Mouse (Mus musculus) right cerebral cortex, postnatal 4 days (tissue): ENCODE results near the gene Adamtsl1.

Source experiments
- DNase-seq: peaks from one replicate; pipeline ENCODE4 v3.0.0-alpha.2; 2022

Adamtsl1 gene

DNA sequence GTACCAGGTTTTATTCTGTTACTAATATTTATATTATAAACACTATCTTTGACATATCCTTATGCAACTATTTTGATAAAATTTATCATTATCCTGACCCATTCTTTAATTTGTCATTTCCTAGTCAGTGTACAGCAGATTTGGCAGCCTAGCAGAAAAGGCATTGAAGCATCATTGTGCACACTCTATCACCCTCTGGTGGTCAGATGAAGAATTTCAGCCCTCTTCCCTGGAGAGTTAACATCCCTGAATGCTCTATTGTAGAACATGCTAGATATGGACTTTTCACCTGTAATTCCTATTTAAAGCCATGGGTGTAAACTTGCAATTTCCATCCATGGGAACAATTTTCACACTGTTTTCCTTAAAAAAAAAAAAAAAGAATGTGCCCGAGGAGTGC lies 305.2 kb downstream of the Adamtsl1 start:
- DNase-seq, result peak; percentile 25

DNA sequence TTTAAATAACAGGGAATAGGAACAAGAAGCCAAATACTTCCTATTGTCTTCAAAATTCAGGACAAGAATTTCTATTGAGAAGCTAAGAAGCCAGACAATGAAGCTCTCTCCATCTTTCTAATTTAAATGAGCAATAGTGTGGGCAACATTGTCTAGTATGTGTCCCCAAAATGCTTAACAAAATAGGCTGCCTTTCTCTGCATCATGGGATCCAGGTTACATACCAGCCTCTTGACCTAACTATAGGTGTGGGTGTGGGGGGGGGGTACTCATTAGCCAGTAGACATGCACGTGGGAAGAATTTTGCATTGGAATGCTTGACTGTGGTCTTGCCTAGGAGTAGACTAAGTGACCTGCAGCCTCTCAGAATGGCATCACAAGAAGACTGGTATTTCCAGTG lies 305.9 kb downstream of the Adamtsl1 start:
- DNase-seq, result no peak

DNA sequence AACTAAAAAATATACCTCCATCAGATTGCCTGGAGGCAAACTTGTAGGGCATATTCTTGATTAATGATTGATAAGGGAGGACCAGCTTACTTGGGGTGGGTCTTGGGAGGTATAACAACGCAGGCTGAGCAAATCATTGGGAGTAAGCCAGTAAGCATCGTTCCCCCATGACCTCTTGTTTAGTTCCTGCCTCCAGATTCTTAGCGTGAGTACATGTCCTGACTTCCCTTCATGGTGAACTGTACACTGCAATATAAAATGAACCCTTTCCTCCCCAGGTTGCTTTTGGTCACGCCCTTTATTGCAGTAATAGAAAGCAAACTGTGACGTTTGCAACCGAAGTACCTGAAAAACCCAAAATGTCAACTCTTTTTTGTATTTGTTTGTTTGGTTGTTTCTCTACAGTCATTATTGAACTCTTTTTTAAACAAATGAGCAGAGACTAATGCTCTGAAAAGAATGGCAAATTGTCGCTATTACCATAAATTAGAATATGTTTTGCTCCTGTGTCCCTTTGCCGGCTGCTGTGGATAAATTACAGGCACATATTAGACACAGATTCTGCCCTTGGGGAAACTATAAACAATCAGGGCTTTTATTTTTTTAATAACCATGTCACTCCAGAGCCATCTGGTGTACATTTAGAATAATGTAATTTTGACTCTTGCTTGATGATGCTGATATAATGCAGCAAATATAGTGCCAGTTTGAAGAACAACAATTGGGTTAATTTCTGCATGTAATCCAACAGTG lies 310.2 kb downstream of the Adamtsl1 start:
- DNase-seq, result no peak

DNA sequence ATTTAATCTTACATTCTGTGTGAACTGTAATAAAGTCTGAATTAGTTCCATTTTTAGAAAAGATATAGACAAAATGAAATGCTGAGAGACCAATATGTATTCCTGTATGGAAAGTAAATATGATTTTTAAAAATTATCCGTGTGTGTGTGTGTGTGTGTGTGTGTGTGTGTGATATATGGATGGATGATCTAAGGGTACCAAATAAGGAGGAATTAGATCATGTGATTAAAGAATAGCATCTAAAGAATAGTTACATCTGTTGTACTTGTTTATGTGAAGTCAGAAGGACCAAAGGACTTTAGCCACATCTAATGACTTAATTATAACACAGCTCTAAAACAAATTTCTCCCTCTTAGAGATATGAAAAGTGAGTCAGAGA lies 310.7 kb downstream of the Adamtsl1 start:
- DNase-seq, result no peak

DNA sequence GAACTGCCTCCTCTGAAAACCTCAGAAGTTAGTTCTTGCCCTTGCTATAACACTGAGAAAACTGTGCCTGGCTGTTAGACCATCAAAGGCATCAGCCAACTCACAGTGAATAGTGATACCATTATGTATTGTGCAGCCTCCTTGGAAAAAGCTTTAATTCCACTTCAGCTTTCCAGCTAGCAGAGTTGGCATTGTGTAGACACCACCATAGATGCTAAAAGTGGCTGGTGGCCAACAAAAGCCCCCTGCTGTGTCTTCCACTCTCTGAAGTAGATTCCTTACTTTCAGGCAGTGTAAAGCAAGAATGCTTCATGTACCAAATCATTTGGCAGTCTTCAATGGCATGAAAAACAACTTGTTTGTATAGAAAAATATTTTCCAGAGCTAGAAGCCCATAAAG lies 323.1 kb downstream of the Adamtsl1 start:
- DNase-seq, result peak; percentile 47

DNA sequence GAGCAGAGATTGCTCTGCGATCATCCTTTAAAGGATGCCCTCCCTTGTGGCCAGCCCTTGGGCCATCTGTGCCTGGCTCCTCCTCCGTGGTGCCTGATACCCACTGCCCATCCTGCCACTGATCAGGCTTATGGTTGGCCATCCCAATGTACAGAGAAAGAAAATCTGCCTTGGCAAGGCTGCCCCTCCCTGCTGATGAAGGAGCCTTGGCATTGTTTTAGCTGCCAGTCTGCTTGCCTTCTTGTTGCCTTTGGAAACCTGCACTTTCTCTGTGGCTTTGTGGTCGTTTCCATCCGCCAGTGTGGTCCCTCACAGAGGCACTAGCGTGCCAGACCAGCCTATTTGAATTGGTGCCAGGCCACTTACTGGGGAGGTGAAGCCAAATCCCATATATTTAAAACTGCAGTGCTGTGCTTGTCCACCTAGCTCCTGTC lies 323.6 kb downstream of the Adamtsl1 start:
- peak; percentile 28 for DNase-seq

DNA sequence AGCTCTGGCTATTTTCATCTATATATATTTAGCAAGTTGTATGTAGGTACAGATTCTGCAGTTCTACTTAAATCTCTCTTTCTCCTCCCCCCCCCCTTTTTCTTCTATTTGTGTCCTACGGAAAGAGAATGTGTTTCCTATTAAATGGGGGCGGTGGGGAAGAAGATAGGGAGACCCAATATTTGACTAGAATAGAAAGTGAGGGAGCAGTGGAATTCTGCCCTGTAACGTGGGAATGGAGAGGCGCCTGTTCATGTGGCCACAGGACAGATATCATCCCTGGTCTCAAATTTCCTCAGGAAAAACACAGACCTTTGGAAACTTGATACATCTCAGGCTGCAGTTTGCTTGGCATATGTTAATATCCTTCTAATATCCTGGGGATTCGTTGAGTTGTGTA lies 324.1 kb downstream of the Adamtsl1 start:
- DNase-seq, result no peak

DNA sequence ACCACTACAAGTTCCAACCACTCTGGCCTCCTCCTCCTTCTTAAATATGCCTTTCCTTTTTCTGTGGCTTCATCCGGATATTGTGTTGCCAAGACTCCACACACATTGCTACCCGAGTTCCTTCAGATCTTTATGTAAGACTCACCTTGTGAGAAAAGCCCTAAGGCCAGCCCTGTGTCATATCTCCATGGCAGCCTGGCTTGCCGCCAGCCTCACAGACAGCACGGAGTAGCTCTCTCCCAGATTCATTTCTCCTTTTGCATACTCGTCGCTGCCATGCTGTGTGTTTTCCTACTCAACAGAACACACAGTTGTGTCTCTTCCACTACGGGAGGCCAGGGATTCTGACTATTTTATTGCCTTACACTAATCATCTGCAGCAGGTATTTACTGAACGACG lies 328.1 kb downstream of the Adamtsl1 start:
- DNase-seq, result peak; percentile 49

DNA sequence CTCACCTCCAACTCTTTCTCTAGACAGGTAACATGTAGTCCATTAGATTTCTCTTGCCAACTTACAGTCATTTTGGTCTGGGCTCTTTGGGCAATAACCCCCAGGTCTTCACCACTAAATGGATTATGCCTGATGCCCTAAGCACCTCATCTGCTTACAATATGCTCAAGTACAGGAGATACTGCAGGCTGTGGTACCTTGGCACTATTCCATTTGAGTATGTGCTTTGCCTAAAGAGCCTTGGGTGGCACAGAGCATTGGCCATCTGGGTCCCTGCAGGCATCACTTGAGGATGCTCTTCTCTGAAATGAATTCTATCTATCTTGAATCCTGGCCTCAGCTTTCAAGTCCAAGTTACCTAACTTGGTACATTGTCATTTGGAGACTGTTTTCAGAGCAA lies 330.4 kb downstream of the Adamtsl1 start:
- no peak for DNase-seq

DNA sequence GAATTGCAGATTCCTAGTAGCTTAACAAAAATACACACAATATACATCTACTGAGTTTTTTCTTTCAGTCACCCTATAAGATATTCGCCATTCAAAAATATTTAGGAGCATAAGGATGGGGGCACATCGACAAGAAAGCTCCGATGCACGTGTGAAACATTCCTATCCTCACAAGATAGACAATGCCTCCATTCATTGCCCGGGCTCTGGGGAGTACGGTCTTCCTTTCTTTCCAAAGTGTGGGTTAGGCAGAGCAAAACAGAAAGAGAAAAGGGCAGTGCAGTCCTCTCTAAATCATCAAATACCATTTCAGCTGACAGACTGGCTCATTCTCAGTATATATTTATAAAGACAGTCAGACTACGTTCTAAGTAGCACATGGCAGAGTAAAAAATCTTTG lies 332.0 kb downstream of the Adamtsl1 start:
- DNase-seq, result no peak

DNA sequence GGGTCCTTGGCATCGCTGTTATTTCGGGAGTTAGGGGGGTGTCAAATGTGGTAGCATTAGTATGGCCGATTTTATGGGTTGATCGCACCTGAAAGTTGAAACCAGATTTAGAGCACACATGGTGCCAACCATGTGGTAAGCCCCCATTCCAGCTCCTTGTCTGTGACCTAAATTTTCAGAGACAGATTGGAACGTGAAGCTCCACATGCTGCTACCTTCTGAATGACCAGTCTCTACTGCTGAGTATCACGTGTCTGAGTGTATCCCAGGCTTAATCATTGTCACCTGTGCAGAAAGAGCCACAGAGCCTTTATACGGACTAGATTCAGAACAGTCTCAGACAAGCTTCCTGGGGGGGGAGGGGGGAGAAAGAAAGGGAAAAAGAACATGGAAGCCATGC lies 339.4 kb downstream of the Adamtsl1 start:
- DNase-seq, result no peak

DNA sequence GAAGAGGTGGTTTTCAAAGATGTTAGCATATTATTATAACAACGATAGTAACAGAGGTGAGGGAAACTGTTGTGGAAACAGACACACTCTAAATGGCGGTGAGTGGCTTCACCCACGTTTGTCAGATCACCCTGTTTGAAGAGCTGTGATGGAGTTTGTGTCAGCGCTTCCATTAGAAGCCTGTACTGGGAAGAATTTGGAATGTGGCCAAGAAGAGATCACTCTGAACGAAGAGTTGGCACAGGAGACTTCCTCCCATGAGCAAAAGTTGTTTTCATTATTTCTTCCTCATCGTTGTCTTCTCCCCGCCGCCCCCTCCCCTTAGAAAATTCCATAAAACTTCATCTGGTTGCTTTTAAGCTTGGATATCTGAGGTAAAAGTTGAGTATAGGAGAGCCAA lies 340.5 kb downstream of the Adamtsl1 start:
- no peak for DNase-seq

DNA sequence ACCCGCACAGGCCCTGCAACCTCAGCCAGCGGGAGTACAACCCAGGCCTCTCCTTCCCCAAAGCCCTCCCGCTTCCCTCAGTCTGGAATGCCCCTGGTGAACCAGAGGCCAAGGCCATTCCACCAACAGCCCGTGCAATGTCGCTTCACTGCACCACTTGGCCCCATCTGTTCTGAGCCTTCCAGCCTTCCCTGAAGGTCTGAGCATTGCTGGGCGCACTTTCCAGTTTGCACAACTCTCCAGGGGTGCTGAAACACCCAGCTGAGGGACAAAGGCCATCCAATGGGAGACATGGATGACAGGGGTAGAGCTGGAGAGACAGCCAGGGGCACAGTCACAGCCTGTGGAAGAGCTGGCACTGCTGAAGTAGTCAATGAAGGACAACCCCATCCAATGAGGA lies 365.4 kb downstream of the Adamtsl1 start:
- DNase-seq, result no peak

DNA sequence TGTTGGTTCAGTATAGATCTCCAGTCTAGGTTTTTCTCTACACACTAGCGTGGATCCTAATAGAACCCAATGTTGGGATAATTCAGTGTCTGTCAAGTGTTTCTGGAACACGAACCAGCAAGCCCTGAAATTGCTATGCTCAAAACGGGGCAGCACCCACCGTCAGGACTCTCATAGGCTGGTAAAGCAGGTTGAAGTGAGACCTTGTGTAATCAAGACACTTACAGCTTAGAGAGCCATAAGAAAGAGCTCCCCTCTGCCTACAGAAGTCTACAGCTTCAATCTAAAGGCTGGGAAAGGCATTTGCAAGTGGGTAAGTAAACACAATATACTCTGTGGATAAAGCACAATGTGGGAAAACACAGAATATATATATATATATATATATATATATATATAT lies 367.3 kb downstream of the Adamtsl1 start:
- DNase-seq, result no peak

DNA sequence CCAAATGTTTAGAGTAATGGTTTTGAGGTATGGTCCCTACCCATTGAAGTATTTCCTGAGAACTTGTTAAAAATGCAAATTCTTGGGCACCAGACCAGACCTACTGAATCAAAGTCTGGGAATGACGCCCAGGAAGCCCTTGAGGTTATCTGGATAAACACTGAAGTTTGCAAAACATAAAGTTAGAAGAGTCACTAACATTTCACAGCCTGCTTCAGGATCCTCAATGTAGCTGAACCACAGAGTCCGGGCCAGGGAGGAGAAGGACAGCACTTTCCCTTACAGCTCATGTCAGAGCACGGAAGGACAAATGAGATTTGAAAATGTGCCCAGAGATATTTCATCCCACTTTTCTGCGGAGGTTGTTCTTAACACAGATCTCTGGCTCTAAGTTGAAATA lies 370.1 kb downstream of the Adamtsl1 start:
- DNase-seq, result no peak

DNA sequence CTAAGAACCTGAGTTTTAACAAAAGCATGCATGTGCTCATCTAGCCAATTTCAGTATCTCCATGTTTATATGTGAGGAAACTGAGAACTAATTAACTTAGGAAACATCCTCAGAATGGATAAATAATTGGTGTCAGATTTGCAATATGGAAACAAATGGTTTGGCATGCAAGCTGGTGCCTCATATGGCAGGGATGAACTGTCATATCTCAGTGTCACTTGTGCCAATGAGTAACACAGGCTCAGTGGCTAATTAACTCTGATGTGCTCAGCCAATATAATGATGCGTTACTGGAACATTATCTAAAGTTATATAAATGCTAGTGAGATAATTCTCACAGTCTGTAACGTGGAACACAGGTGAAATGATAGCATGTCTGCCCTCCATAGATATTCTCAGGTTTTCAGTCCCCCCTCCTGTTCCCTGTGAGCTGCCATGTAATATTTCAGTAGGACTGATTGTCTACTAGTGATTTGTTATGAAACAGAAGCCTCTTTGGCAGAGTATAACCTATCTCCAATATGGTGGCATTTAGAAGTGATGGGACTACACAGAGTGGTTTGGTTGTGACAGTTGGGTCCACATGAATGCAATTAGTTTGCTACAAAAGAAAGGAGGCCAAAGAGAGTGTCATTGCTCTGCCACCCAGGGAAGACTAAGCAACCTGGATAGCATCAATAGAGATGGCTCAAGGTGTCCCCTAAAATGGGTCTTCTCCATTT lies 376.1 kb downstream of the Adamtsl1 start:
- no peak for DNase-seq

DNA sequence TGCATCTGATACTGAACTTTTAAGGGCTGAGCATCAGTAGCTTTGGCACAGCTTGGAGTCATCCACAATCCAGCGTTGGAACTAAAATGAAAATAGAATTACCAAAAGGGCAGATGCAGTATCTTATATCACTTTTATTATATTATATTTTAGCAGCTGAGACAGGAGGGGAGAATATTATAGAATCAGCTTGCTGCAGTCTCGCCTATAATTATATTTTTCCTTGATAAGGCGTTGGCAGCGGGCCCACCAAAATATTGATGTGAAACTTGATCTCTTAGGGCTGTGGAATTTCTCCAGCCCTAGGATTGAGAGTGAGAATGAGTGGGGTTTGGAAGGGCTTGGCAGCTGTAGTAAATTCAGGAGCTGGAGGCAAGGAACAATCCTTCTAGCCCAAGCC lies 387.3 kb downstream of the Adamtsl1 start:
- no peak for DNase-seq

DNA sequence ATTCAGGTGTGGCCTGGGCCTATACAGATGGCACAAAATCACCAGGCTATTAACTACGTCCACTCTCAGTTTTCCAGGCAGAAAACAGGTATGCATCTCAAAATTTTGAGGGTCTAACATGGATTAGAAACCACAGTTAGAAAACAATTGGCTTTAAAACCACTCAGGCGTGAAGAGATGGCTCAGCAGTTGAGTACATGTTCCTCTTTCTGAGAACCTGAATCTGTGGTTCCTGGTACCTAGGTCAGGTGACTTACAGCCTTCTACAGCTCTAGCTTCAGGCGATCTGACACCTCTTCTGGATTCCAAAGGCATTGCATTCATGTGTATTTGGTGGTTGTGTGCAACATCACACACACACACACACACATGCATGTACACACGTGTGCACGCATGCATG lies 390.2 kb downstream of the Adamtsl1 start:
- no peak for DNase-seq

DNA sequence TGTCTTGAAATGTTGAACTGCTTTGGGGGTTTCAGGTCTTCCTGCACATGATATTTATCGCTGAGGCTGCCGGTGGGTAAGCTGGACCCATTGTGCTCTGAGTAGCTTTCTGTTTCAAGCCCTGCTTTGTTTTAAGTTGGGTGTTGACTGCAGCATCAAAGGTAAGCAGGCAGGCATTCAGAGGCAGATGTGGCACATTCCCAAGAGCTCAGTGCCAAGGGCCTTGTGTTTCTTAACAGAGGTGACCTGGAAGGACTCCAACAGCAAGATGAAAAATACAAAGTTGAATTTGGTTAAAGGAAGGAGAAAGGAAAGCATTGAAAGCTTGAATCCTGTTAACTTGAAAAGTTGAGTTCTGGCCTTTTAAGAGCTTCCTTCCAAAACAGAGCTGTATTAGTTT lies 402.1 kb downstream of the Adamtsl1 start:
- DNase-seq, result no peak

DNA sequence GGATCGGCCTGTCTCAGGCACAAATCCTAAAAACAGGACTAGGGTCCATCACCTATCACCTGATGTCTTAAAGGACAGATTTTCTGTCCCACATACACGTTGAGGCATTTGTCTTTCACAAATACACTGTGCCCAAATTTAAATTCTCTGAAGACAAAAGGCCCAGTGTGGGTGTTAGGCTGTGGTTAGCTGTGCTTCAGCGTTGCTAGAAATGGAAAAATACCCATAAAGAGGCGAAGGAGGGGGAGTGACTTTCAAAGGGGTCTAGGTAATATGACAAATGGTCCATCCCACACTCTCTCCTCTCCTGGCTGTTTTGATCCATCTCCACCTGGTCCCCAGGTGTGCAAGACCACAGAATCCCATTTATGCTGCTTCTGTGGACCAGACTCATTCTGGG lies 404.4 kb downstream of the Adamtsl1 start:
- no peak for DNase-seq

DNA sequence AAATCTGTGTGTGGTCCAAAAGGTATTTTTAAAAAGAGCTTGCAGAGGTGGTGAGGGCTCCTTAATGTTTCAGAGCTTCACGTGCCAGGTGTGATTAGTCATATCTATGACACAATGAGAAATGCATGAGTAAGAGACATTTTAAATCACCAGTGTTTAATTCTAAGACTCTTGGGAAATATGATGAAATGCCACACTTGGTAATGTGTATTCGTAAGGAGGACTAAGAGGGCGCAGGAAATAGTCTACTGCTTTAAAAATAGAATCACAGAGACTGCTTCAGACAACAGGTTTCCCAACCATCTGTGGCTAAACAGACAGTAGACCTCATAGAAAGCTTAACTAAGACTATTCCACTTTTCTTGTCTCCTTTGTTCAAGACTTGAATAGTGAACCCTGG lies 406.5 kb downstream of the Adamtsl1 start:
- DNase-seq, result no peak

DNA sequence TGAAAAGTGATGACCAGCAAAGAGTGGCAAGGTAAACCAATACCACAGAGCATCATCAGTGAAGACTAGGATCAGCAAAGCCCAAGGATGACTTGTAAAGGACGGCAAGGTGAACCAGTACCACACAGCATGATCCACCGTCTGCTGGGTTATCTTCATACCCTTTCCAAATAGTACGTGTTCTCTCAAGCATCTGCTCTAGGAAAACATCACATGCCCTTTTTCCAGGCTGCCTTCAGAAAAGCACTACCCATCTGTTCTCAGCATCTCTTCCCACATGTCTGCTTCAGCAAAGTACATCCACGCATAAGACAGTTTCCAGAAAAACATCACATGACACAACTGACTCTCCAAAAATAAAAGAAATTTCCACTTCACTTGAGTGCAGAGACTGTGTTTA lies 408.8 kb downstream of the Adamtsl1 start:
- no peak for DNase-seq

DNA sequence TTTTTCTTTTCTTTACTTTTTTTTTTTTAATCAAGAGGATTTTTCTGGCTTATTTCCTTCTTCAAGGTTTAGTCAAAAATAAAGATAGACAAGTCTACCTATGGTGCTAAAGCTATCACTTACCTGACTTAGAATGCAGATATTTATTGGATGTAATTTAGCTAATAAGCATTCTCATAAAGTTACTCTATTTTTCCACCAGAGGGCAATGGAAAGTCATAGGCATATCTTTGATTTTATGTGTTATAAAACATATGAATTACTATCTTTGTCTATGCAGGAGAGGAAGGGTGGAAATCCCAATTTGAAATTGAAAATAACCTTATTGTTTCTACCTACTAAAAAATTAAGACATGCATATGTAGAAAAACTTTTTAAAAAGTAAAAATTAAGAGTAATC lies 418.2 kb downstream of the Adamtsl1 start:
- no peak for DNase-seq

DNA sequence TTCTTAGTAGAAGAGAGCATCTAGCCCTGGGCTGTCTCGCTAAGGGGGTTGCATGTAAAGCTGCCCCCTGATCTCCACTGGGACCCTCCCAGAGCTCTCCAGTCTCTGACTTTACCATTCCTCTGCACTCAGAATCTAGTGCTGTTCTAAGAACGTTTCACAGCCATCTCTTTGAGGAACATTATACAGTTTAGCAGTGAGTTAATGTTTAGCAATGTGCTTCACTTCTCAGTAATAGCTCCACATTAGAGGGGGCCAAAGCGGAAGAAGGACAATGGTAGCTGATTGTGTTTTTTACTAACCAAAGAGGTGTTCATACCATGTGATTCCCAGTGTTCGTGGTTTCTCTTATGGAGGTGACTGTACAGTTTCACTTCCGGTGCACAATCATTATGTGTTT lies 425.5 kb downstream of the Adamtsl1 start:
- no peak for DNase-seq

DNA sequence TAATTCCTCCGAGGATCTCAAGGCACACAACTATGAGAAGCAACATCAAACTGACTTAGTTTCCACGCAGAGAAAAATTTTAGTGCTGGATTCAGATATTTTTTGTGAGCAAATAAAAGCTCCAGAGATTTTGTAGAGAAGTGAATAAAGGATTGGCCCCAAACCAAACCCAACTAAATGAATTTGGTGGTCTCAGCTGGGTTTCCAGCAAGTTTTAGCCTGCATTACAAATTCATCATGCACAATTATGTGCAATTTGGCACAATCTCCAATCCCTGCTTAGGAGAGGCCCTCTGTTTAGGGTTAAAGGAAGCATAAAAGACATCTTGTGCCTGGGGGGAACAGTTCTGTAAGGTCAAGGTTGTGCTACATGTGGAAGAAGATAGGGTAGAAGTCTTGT lies 427.9 kb downstream of the Adamtsl1 start:
- DNase-seq, result no peak
